8 mouse cellular contexts compared by ENCODE assay signal in the genomic region with DNA sequence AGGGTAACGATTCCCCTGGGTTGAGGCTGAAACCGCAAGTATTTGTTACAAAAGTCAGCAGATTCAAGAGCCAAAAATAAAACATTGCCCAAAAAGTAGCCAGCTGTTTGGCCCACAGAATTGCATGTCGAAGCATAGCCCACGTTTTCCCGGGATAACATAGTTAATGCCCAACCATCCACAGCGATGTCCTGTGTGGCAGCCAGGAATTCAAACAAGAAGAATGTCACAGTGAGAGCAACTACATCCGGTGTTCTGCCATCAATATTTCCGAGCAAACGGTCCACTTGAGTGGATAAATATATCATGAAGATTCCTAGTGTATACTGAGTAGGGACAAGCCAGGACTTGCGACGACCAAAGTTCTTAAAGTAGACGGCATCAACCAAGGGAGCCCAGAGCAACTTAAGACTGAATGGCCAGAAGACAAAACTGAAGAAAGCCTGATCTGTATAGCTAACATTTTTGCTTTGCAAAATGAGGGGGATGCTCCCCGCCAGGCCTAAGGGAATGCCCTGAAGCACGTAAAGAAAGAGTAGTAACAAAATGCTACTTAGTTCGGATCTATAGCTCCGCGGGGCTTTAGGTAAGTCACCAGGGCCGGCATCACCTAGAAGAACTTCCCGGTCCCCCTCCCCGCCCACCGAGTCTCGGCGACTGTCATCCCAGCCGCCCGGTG. TPM values are rescaled to one million over a fixed set of nuclear protein-coding genes. Genes with fewer than 3 reads are reported as not detected.
DNase-seq lines count a peak whose midpoint lies in the region; ATAC-seq lines count a peak whose summit lies in the region.

No protein-coding gene starts in this region.

- peak overlapping the region; percentile 74 for H3K9ac ChIP-seq in hindbrain, embryonic 14.5 days

- H3K4me1 ChIP-seq in hindbrain, embryonic 14.5 days (replicated peaks; ENCODE audit: control insufficient read depth, insufficient read depth, low read length) = peaks cover 30% of the 10 kb centered on the region

- H3K9me3 ChIP-seq in hindbrain, embryonic 14.5 days (ENCODE audit: control insufficient read depth, low read length) = no peaks in the 10 kb centered on the region

- H3K4me3 ChIP-seq in hindbrain, embryonic 14.5 days (replicated peaks; ENCODE audit: low read length) = peak overlapping the region; percentile 71

- no peaks in the 10 kb centered on the region; the same call in none of the 2 replicates for H3K27me3 ChIP-seq in hindbrain, embryonic 14.5 days (ENCODE audit: control insufficient read depth, insufficient read depth, low read length)

- ATAC-seq in hindbrain, embryonic 14.5 days (ENCODE audit: low FRiP score) = 0 out of 2 replicates have a peak, but pooled peaks have one; percentile 0
- no peak for ATAC-seq in erythroid progenitor cell, adult 5-6 weeks (replicated peaks; ENCODE audit: low FRiP score, poor library complexity, severe bottlenecking)

- DNase-seq in adrenal gland, adult 2 months = peak; percentile 30
- DNase-seq in adrenal gland, adult 18-20 months (ENCODE audit: low spot score in 2 of 2) = no peak
- DNase-seq in 3T3-L1 (ENCODE audit: low read depth, low spot score) (peak; percentile 54), liver (peak; percentile 62)
- DNase-seq in embryo, embryonic 10.5 days (ENCODE audit: low spot score) = peak; percentile 33
- DNase-seq in hindbrain, embryonic 14.5 days (ENCODE audit: low spot score) = no peak
- DNase-seq in neural tube, embryonic 10.5 days (ENCODE audit: extremely low spot score, low spot score) = peak; percentile 24

- H3K27ac ChIP-seq in hindbrain, embryonic 14.5 days = peak overlapping the region; percentile 80

- H3K4me2 ChIP-seq in hindbrain, embryonic 14.5 days (replicated peaks) = peak overlapping the region; percentile 75

- 9% methylated on average over 25 of the region's 25 CpGs for WGBS in hindbrain, embryonic 14.5 days

- H3K36me3 ChIP-seq in hindbrain, embryonic 14.5 days (replicated peaks; ENCODE audit: control insufficient read depth, insufficient read depth) = no peaks in the 10 kb centered on the region

RNA-seq across cellular contexts. Expression of a gene that starts 1.0 kb away (rescaled TPM):
- 10 to 100 TPM; 25.5 to 39.3 TPM for total RNA-seq in adrenal gland, adult 2 months (2021)
- 33.2 and 35.2 TPM in 2 replicates for polyA plus RNA-seq in adrenal gland, adult 2 months (2012; rRNA removed)
- 10 to 100 TPM; 20.3 to 32.5 TPM for total RNA-seq in adrenal gland, adult 18-20 months (2021)
- polyA plus RNA-seq in hindbrain, embryonic 14.5 days (2014; fragmentation: Nextera tagmentation; extraction: Ambion mirVana) = 19.7 and 22.6 TPM in 2 replicates
- 5.9 and 9.7 TPM in 2 replicates for total RNA-seq in erythroid progenitor cell, adult 5-6 weeks (2015; ENCODE audit: low replicate concordance)
- total RNA-seq in erythroid progenitor cell, adult 5-6 weeks (2017; ENCODE audit: low replicate concordance) = 4.2 and 6.3 TPM in 2 replicates

RNA-seq across cellular contexts. Expression of a gene that starts 12.3 kb away (rescaled TPM):
- total RNA-seq in adrenal gland, adult 2 months (2021) = 10 to 100 TPM; 19.5 to 25.3 TPM
- 1.7 and 2.3 TPM in 2 replicates for polyA plus RNA-seq in adrenal gland, adult 2 months (2012; rRNA removed)
- 10 to 100 TPM; 21.6 to 23.4 TPM for total RNA-seq in adrenal gland, adult 18-20 months (2021)
- polyA plus RNA-seq in hindbrain, embryonic 14.5 days (2014; fragmentation: Nextera tagmentation; extraction: Ambion mirVana) = 52.7 and 53.6 TPM in 2 replicates
- total RNA-seq in erythroid progenitor cell, adult 5-6 weeks (2015; ENCODE audit: low replicate concordance) = 12.3 and 13.4 TPM in 2 replicates
- 13.8 and 15.9 TPM in 2 replicates for total RNA-seq in erythroid progenitor cell, adult 5-6 weeks (2017; ENCODE audit: low replicate concordance)

RNA-seq across cellular contexts. Expression of a gene that starts 34.3 kb away (rescaled TPM):
- total RNA-seq in adrenal gland, adult 2 months (2021) = 10 to 100 TPM in 1 of 2 experiments, 1 to 10 TPM in 1; 9.2 to 14.5 TPM
- 5.7 and 5.9 TPM in 2 replicates for polyA plus RNA-seq in adrenal gland, adult 2 months (2012; rRNA removed)
- total RNA-seq in adrenal gland, adult 18-20 months (2021) = 1 to 10 TPM; 7.0 to 8.1 TPM
- 6.2 and 7.5 TPM in 2 replicates for polyA plus RNA-seq in hindbrain, embryonic 14.5 days (2014; fragmentation: Nextera tagmentation; extraction: Ambion mirVana)
- total RNA-seq in erythroid progenitor cell, adult 5-6 weeks (2015; ENCODE audit: low replicate concordance) = 1.4 TPM in 1 of 2 replicates, not detected in the other
- total RNA-seq in erythroid progenitor cell, adult 5-6 weeks (2017; ENCODE audit: low replicate concordance) = 0.77 TPM in 1 of 2 replicates, not detected in the other

Comparison
In these comparisons a context has a peak if more than half of its experiments do, and no peak if none do; other contexts are left out.
1. DNase-seq: peak in adrenal gland, adult 2 months (single experiment), 3T3-L1 (single experiment), embryo, embryonic 10.5 days (single experiment), liver (single experiment) and neural tube, embryonic 10.5 days (single experiment); none in adrenal gland, adult 18-20 months (0 of 2) and hindbrain, embryonic 14.5 days (single experiment).